Mouse (Mus musculus): ENCODE data around the gene Edaradd. TPM values are rescaled to one million over a fixed set of nuclear protein-coding genes. Genes with fewer than 3 reads are reported as not detected.

Gene Edaradd
- polyA plus RNA-seq, 1 experiment from 2014 or later = 1.0 TPM

DNA sequence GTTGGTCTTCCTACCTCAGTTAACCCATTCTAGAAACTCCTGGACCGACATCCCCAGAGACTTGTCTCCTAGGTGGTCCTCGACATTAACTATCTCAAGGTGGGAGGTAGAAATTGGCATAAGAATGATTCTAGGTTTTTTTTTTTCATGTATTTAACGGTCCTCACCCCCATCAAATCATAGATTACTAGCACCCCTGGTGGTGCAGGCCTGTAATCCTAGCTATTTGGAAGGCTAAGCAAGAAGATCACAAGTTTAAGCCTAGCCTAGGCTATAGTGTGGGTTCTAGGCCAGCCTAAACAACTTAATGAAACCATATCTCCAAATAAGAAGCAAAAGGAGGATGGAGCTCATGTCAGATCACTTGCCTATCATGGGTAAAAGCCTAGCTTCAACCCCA is 38.8 kb upstream of the Edaradd start:
- ATAC-seq (ENCODE audit: low read depth) = no peak
- Histone ChIP-seq H3K9me3 (ENCODE audit: control insufficient read depth, low read length) (no peaks in the 10 kb centered on the region), H3K27ac (ENCODE audit: low read length) (0 out of 2 replicates have a peak overlapping the region, but pooled peaks have one; percentile 2), H3K4me2 (ENCODE audit: low read depth, low read length) (no peak overlapping the region), H3K4me3 (ENCODE audit: low read length) (no peak overlapping the region), H3K36me3 (ENCODE audit: control insufficient read depth, insufficient read depth, low read length) (no peaks in the 10 kb centered on the region), H3K27me3 (ENCODE audit: control insufficient read depth, insufficient read depth, low read depth, low read length) (no peaks in the 10 kb centered on the region), H3K9ac (ENCODE audit: low read length) (no peak overlapping the region), H3K4me1 (replicated peaks; ENCODE audit: control insufficient read depth, insufficient read depth, low read length) (no peaks in the 10 kb centered on the region)
- WGBS = 43% methylated on average over 3 of the region's 3 CpGs

DNA sequence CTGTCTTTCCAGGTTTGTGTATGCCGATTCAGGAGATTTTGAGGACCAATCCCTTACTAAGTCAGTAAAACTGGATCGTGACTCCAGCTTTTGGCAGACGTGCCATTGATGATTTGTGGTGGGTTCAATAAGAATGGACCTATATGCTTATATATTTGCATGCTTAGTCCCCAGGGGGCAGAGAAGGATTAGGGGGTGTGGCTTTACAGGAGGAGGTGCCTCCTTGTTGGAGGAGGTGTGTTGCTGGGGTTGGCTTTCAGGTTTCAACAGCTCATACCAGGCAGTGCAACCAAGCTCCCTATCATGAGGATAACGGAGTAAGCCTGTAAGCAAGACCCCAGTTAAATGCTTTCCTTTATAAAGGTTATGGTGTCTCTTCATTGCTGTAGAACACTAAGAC is 34.0 kb upstream of the Edaradd start:
- no peak for ATAC-seq (ENCODE audit: low read depth)
- 53% methylated on average over 4 of the region's 4 CpGs for WGBS
- H3K27ac ChIP-seq (ENCODE audit: low read length) = no peak overlapping the region
- no peaks in the 10 kb centered on the region for H3K9me3 ChIP-seq (ENCODE audit: control insufficient read depth, low read length)
- no peaks in the 10 kb centered on the region for H3K36me3 ChIP-seq (ENCODE audit: control insufficient read depth, insufficient read depth, low read length)
- H3K4me1 ChIP-seq (replicated peaks; ENCODE audit: control insufficient read depth, insufficient read depth, low read length) = no peaks in the 10 kb centered on the region
- H3K4me3 ChIP-seq (ENCODE audit: low read length) = no peak overlapping the region
- H3K9ac ChIP-seq (ENCODE audit: low read length) = no peak overlapping the region
- no peaks in the 10 kb centered on the region for H3K27me3 ChIP-seq (ENCODE audit: control insufficient read depth, insufficient read depth, low read depth, low read length)
- H3K4me2 ChIP-seq (ENCODE audit: low read depth, low read length) = no peak overlapping the region

DNA sequence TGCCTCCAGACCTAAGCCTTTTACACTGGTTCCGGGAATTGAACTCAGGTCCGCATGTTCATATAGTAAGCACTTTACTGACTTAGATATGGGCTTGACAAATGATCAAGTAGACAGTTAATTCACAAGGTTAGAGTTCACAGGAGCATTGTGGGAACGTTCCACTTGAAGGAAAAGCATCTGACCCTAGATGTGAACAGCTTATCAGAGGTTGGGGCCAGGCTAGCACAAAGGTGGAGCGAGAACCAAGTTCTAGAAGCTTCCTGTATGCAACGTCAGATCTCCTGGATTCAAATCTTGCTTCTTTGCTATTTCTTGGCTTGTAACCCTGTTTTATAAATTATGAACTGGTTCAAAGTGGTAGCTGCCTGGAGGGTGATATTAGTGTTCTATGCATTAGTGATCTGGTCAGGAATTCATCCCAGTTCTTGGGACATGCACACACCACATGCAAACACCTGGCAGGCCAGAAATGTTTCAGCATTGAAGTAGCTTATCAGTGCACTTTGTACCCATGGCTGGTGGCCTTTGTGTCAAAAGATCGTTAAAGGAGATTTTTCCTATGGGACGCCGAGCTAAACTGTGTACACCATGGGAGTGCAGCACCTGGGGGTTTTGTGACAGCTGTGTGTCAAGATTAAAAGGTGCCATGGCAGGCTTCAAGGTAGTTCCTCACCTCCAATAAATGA is 23.8 kb upstream of the Edaradd start:
- no peak for ATAC-seq (ENCODE audit: low read depth)

DNA sequence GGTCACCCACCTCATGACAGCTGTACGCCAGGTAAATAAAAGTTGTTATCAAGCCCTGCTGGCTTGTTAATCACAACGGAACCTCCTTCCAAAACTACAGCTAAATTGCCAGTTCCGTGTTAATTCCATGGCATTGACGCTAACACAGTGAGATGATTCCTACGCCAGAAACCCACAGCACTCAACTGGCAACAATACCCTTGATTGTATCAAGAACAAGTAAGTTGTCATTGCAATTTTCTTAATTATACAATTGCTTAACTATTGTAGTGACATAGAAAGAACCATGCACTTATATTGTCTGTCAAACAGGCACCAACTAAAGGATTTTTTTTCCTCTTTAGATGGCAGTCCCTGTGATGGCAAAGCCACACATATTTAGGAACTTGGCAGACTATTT is 23.0 kb upstream of the Edaradd start:
- Histone ChIP-seq H3K4me3 (ENCODE audit: low read length) (no peak overlapping the region), H3K4me2 (ENCODE audit: low read depth, low read length) (no peak overlapping the region), H3K36me3 (ENCODE audit: control insufficient read depth, insufficient read depth, low read length) (no peaks in the 10 kb centered on the region), H3K27me3 (ENCODE audit: control insufficient read depth, insufficient read depth, low read depth, low read length) (no peaks in the 10 kb centered on the region), H3K27ac (ENCODE audit: low read length) (no peak overlapping the region), H3K4me1 (replicated peaks; ENCODE audit: control insufficient read depth, insufficient read depth, low read length) (peaks cover 11% of the 10 kb centered on the region; the same call in 1 of the 2 replicates), H3K9me3 (ENCODE audit: control insufficient read depth, low read length) (no peaks in the 10 kb centered on the region), H3K9ac (ENCODE audit: low read length) (no peak overlapping the region)
- WGBS = 48% methylated on average over 5 of the region's 5 CpGs
- ATAC-seq (ENCODE audit: low read depth) = no peak

More for the DNA sequence above, 23.8 kb upstream of the Edaradd start:
- H3K36me3 ChIP-seq (ENCODE audit: control insufficient read depth, insufficient read depth, low read length) = no peaks in the 10 kb centered on the region
- no peak overlapping the region for H3K9ac ChIP-seq (ENCODE audit: low read length)
- H3K4me2 ChIP-seq (ENCODE audit: low read depth, low read length) = no peak overlapping the region
- no peak overlapping the region for H3K27ac ChIP-seq (ENCODE audit: low read length)
- H3K4me1 ChIP-seq (replicated peaks; ENCODE audit: control insufficient read depth, insufficient read depth, low read length) = peaks cover 11% of the 10 kb centered on the region; the same call in 1 of the 2 replicates
- 64% methylated on average over 8 of the region's 8 CpGs for WGBS
- no peaks in the 10 kb centered on the region for H3K9me3 ChIP-seq (ENCODE audit: control insufficient read depth, low read length)
- H3K4me3 ChIP-seq (ENCODE audit: low read length) = no peak overlapping the region
- no peaks in the 10 kb centered on the region for H3K27me3 ChIP-seq (ENCODE audit: control insufficient read depth, insufficient read depth, low read depth, low read length)

DNA sequence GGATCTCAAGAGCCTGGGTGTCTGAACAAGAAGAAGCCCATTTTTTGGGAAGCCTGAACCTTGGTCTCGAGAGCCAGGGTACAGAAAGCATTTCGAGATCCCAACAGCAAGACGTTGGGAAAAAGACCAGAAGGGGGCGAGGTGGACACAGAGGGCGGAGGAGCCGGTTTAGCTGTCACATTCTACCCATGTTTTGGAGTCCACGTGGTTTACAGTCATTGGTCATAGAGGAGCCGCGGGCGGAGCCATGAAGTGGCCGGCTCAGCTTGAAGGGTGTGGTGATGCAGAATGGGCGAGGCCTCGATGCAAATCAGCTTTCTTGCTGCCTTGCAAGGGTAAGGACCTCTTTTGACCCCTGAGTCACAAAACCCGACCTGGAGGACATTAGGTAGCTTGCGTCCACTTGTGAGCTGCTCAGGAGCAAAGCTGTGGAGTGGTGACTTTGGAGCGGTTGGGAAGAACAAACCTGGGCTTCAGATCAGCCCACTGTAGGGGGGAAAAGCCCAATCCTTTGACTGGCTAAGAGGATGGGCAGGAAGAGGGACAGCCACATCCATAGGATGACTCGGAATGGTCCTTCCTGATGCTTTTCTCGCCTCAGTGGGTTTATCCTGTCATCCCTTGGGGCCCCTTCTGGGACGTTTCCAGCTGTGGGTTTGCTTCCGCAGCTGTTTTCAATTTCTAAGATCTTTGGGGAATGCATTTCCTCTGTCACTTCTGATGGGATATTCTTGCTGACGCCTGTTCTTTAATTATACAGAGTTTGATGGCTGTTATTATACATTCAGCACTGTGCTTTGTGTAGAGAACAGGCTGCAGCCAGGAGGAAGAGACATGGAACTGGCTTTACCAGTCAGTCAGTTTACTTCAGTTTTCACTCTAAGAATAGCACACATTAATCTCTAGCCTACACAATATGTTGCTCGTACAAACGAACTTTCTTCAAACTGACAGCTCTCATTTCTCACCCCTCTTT is 22.1 kb upstream of the Edaradd start:
- no peaks in the 10 kb centered on the region for H3K36me3 ChIP-seq (ENCODE audit: control insufficient read depth, insufficient read depth, low read length)
- no peak overlapping the region for H3K9ac ChIP-seq (ENCODE audit: low read length)
- peak overlapping the region; percentile 17; the same call in 1 of the 2 replicates for H3K4me3 ChIP-seq (ENCODE audit: low read length)
- H3K9me3 ChIP-seq (ENCODE audit: control insufficient read depth, low read length) = no peaks in the 10 kb centered on the region
- ATAC-seq (ENCODE audit: low read depth) = peak; percentile 94
- peaks cover 11% of the 10 kb centered on the region; the same call in 1 of the 2 replicates for H3K4me1 ChIP-seq (replicated peaks; ENCODE audit: control insufficient read depth, insufficient read depth, low read length)
- WGBS = 3% methylated on average over 23 of the region's 23 CpGs
- H3K4me2 ChIP-seq (ENCODE audit: low read depth, low read length) = peak overlapping the region; percentile 54
- H3K27me3 ChIP-seq (ENCODE audit: control insufficient read depth, insufficient read depth, low read depth, low read length) = no peaks in the 10 kb centered on the region
- H3K27ac ChIP-seq (ENCODE audit: low read length) = no peak overlapping the region

DNA sequence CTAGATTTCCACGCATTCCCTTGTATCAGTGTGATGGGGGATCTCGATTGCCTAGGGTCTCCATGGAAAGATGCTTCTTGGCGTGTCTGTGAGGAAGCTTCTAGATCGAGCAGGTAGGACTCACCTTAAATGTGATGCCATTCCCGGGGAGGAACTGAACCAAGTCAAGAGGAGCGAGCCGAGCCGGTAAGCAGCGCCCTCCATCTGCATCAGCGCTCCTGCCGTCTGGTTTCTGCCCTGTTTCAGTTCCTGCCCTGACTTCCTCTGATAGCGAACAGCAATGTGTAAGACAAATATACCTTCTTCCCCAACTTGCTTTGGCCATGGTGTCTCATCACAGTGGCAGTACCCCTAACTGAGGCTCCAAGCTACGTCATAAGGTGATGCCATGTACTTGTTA is 19.9 kb upstream of the Edaradd start:
- H3K9ac ChIP-seq (ENCODE audit: low read length) = no peak overlapping the region
- peaks cover 11% of the 10 kb centered on the region; the same call in 1 of the 2 replicates for H3K4me1 ChIP-seq (replicated peaks; ENCODE audit: control insufficient read depth, insufficient read depth, low read length)
- no peak overlapping the region for H3K27ac ChIP-seq (ENCODE audit: low read length)
- 68% methylated on average over 13 of the region's 13 CpGs for WGBS
- no peaks in the 10 kb centered on the region for H3K27me3 ChIP-seq (ENCODE audit: control insufficient read depth, insufficient read depth, low read depth, low read length)
- H3K36me3 ChIP-seq (ENCODE audit: control insufficient read depth, insufficient read depth, low read length) = no peaks in the 10 kb centered on the region
- no peak overlapping the region for H3K4me2 ChIP-seq (ENCODE audit: low read depth, low read length)
- H3K4me3 ChIP-seq (ENCODE audit: low read length) = no peak overlapping the region
- no peaks in the 10 kb centered on the region for H3K9me3 ChIP-seq (ENCODE audit: control insufficient read depth, low read length)
- ATAC-seq (ENCODE audit: low read depth) = no peak

DNA sequence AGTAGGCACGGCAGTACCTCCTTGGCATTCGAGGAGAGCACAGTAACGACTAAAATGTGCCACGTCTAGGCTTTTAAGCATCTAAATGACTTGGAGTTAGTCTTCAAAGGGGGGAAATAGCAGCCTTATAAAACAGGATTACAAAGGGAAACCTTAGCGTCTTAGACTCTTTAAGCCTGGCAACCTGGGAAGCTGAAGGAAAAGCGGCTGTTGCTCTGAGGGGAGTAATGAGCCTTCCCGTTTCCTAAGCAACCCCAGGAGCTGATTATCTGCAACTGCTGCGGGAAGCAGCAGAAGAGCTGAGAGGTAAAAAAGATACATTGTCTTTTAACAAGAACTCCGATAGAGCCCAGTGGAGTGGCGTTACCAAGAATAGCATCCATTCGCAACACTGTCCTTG is 19.5 kb upstream of the Edaradd start:
- Histone ChIP-seq H3K4me2 (ENCODE audit: low read depth, low read length) (no peak overlapping the region), H3K9me3 (ENCODE audit: control insufficient read depth, low read length) (no peaks in the 10 kb centered on the region), H3K4me3 (ENCODE audit: low read length) (no peak overlapping the region), H3K27ac (ENCODE audit: low read length) (no peak overlapping the region), H3K9ac (ENCODE audit: low read length) (no peak overlapping the region), H3K27me3 (ENCODE audit: control insufficient read depth, insufficient read depth, low read depth, low read length) (no peaks in the 10 kb centered on the region), H3K36me3 (ENCODE audit: control insufficient read depth, insufficient read depth, low read length) (no peaks in the 10 kb centered on the region), H3K4me1 (replicated peaks; ENCODE audit: control insufficient read depth, insufficient read depth, low read length) (peaks cover 11% of the 10 kb centered on the region; the same call in 1 of the 2 replicates)
- 40% methylated on average over 11 of the region's 11 CpGs for WGBS
- ATAC-seq (ENCODE audit: low read depth) = no peak

DNA sequence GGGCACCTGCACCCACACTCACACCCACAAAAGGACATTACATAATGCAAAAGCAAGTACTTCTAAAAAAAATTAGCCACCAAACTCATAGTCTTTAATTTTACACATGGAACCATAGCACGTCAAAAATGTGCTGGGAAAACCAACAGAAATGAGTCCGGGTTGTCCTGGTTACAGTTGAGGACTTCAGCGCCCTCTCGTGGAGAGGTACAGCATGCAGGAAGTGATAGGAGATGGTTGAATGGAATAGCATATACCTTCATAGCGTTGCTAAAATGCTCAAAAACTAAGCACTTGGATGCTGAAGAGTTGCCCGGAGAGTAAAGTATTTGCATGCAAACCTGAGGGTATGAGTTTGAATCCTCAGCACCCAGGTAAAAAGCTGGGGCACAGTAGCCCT is 17.7 kb upstream of the Edaradd start:
- no peak for ATAC-seq (ENCODE audit: low read depth)
- Histone ChIP-seq H3K36me3 (ENCODE audit: control insufficient read depth, insufficient read depth, low read length) (no peaks in the 10 kb centered on the region), H3K9ac (ENCODE audit: low read length) (no peak overlapping the region), H3K27ac (ENCODE audit: low read length) (no peak overlapping the region), H3K4me3 (ENCODE audit: low read length) (no peak overlapping the region), H3K27me3 (ENCODE audit: control insufficient read depth, insufficient read depth, low read depth, low read length) (no peaks in the 10 kb centered on the region), H3K4me1 (replicated peaks; ENCODE audit: control insufficient read depth, insufficient read depth, low read length) (peaks cover 9% of the 10 kb centered on the region; the same call in 1 of the 2 replicates), H3K4me2 (ENCODE audit: low read depth, low read length) (no peak overlapping the region), H3K9me3 (ENCODE audit: control insufficient read depth, low read length) (no peaks in the 10 kb centered on the region)
- WGBS = 72% methylated on average over 6 of the region's 6 CpGs

DNA sequence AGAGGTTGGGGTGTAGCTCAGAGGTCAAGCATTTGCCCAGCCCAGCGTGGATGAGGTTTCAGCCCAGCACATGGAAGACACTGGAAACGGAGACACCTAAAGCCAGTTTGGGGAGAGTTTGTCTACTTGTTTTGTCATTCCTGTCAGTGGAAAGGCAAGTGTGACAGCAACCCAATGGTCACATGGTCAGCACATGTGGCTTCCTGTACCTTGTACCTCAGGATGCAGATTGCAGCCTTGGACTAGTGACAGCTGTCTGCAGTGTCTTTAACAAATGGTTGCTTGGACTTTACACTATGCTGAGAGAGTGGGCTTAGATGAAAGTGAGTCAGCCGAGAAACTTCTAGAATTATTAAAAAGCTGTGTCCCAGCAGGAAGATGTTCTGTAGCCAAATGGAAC is 14.4 kb upstream of the Edaradd start:
- no peak for ATAC-seq (ENCODE audit: low read depth)

More for the DNA sequence above, 14.4 kb upstream of the Edaradd start:
- no peaks in the 10 kb centered on the region for H3K9me3 ChIP-seq (ENCODE audit: control insufficient read depth, low read length)
- no peaks in the 10 kb centered on the region for H3K27me3 ChIP-seq (ENCODE audit: control insufficient read depth, insufficient read depth, low read depth, low read length)
- WGBS = 54% methylated on average over 3 of the region's 3 CpGs
- H3K4me3 ChIP-seq (ENCODE audit: low read length) = no peak overlapping the region
- no peaks in the 10 kb centered on the region for H3K4me1 ChIP-seq (replicated peaks; ENCODE audit: control insufficient read depth, insufficient read depth, low read length)
- no peaks in the 10 kb centered on the region for H3K36me3 ChIP-seq (ENCODE audit: control insufficient read depth, insufficient read depth, low read length)
- no peak overlapping the region for H3K9ac ChIP-seq (ENCODE audit: low read length)
- no peak overlapping the region for H3K27ac ChIP-seq (ENCODE audit: low read length)
- no peak overlapping the region for H3K4me2 ChIP-seq (ENCODE audit: low read depth, low read length)

Measured in lung, embryonic 16.5 days (tissue).